Mouse (Mus musculus): ENCODE data around the gene Gm39115. TPM values are rescaled to one million over a fixed set of nuclear protein-coding genes. Genes with fewer than 3 reads are reported as not detected.

Gene Gm39115
- total and polyA plus RNA-seq, 3 experiments: not detected

- TF ChIP-seq POLR2A (IDR thresholded peaks at IDR 0.05; ENCODE audit: insufficient read depth, low read depth, low read length) (no peak), EP300 (IDR thresholded peaks at IDR 0.05; ENCODE audit: insufficient read depth, low read depth, low read length) (peak; percentile 94)
These were observed 38.1 kb downstream of the Gm39115 start for GRCm38 (mm10) chr7:142097776-142098175.

GRCm38 (mm10) chr7:142096701-142097100, 39.1 kb downstream of the Gm39115 start:
- Histone ChIP-seq H3K9ac (ENCODE audit: low read depth, low read length) (no peak overlapping the region), H3K79me2 (replicated peaks; ENCODE audit: control insufficient read depth, insufficient read depth, low read length) (no peaks in the 10 kb centered on the region), H3K36me3 (ENCODE audit: control insufficient read depth, insufficient read depth, low read length) (no peaks in the 10 kb centered on the region), H3K4me1 (ENCODE audit: control insufficient read depth, insufficient read depth, low read length) (peaks cover 19% of the 10 kb centered on the region), H3K4me3 (no peak overlapping the region), H3K27ac (no peak overlapping the region), H3K27me3 (ENCODE audit: control insufficient read depth, insufficient read depth, low read length) (no peaks in the 10 kb centered on the region)
- no peak for TF ChIP-seq EP300 (IDR thresholded peaks at IDR 0.05; ENCODE audit: insufficient read depth, low read depth, low read length)
- no peak for TF ChIP-seq POLR2A (IDR thresholded peaks at IDR 0.05; ENCODE audit: insufficient read depth, low read depth, low read length)
- TF ChIP-seq CTCF (IDR thresholded peaks at IDR 0.05): no peak
- intact Hi-C loops (cut with DNase I): loop anchor here (1.0 to 5.0 kb wide), 4 partner anchors 25 to 149 kb away; partner anchors contain the start of genes Brsk2 and Mob2
- DNase-seq: no peak
- WGBS: 67% methylated on average over 4 of the region's 4 CpGs

More at GRCm38 (mm10) chr7:142097776-142098175, 38.1 kb downstream of the Gm39115 start:
- H3K27me3 ChIP-seq (ENCODE audit: control insufficient read depth, insufficient read depth, low read length): no peaks in the 10 kb centered on the region
- H3K4me3 ChIP-seq: no peak overlapping the region
- peak; percentile 83 to 86 for DNase-seq
- peaks cover 12% of the 10 kb centered on the region for H3K4me1 ChIP-seq (ENCODE audit: control insufficient read depth, insufficient read depth, low read length)
- intact Hi-C loops (cut with DNase I): loop anchor here (1.0 to 5.0 kb wide), 4 partner anchors 26 to 150 kb away; partner anchors contain the start of genes Brsk2 and Mob2
- no peak overlapping the region for H3K9ac ChIP-seq (ENCODE audit: low read depth, low read length)
- no peak overlapping the region for H3K27ac ChIP-seq
- 6% methylated on average over 9 of the region's 9 CpGs for WGBS
- H3K79me2 ChIP-seq (replicated peaks; ENCODE audit: control insufficient read depth, insufficient read depth, low read length): no peaks in the 10 kb centered on the region
- H3K36me3 ChIP-seq (ENCODE audit: control insufficient read depth, insufficient read depth, low read length): no peaks in the 10 kb centered on the region

- Histone ChIP-seq H3K27ac (peak within 1 kb of the TSS; percentile 98), H3K4me1 (ENCODE audit: control insufficient read depth, insufficient read depth, low read length) (peaks cover 21% of the 10 kb centered on the region), H3K4me3 (peak within 1 kb of the TSS; percentile 98), H3K79me2 (replicated peaks; ENCODE audit: control insufficient read depth, insufficient read depth, low read length) (no peaks in the 10 kb centered on the region), H3K27me3 (ENCODE audit: control insufficient read depth, insufficient read depth, low read length) (no peaks in the 10 kb centered on the region), H3K9ac (ENCODE audit: low read depth, low read length) (peak within 1 kb of the TSS; percentile 99), H3K36me3 (ENCODE audit: control insufficient read depth, insufficient read depth, low read length) (no peaks in the 10 kb centered on the region)
- 2% methylated on average over 57 of the region's 63 CpGs for WGBS
- peak; percentile 96 for DNase-seq
- intact Hi-C loops (cut with DNase I): loop anchor here (5.0 kb wide), 2 partner anchors 33 to 148 kb away; partner anchors contain the start of genes Brsk2 and Mob2
- TF ChIP-seq CTCF (IDR thresholded peaks at IDR 0.05) (peak; percentile 49; the same call in 1 of the 2 replicates), POLR2A (IDR thresholded peaks at IDR 0.05; ENCODE audit: insufficient read depth, low read depth, low read length) (no peak)
These were observed 40.5 kb downstream of the Gm39115 start, which contains the start of gene Dusp8 for GRCm38 (mm10) chr7:142095183-142095931. TSS of gene Dusp8 (minus strand) at chr7:142095843.

- under 1% methylated on average over 89 of the region's 89 CpGs for WGBS
- Histone ChIP-seq H3K36me3 (ENCODE audit: control insufficient read depth, insufficient read depth, low read length) (no peaks in the 10 kb centered on the region), H3K27me3 (ENCODE audit: control insufficient read depth, insufficient read depth, low read length) (no peaks in the 10 kb centered on the region), H3K9ac (ENCODE audit: low read depth, low read length) (peak overlapping the region; percentile 99), H3K4me3 (peak overlapping the region; percentile 98), H3K4me1 (ENCODE audit: control insufficient read depth, insufficient read depth, low read length) (peaks cover 22% of the 10 kb centered on the region), H3K79me2 (replicated peaks; ENCODE audit: control insufficient read depth, insufficient read depth, low read length) (no peaks in the 10 kb centered on the region), H3K27ac (peak overlapping the region; percentile 98)
- TF ChIP-seq POLR2A (IDR thresholded peaks at IDR 0.05; ENCODE audit: insufficient read depth, low read depth, low read length) (no peak), CTCF (IDR thresholded peaks at IDR 0.05) (no peak), EP300 (IDR thresholded peaks at IDR 0.05; ENCODE audit: insufficient read depth, low read depth, low read length) (no peak)
- intact Hi-C loops (cut with DNase I): loop anchor here (5.0 kb wide), 2 partner anchors 32 to 147 kb away; partner anchors contain the start of genes Brsk2 and Mob2
- peak; percentile 55 to 70 for DNase-seq
These were observed 41.3 kb downstream of the Gm39115 start for GRCm38 (mm10) chr7:142094301-142095143.

GRCm38 (mm10) chr7:142093696-142094240, 42.1 kb downstream of the Gm39115 start:
- no peak for TF ChIP-seq CTCF (IDR thresholded peaks at IDR 0.05)
- no peak for TF ChIP-seq EP300 (IDR thresholded peaks at IDR 0.05; ENCODE audit: insufficient read depth, low read depth, low read length)
- no peak for TF ChIP-seq POLR2A (IDR thresholded peaks at IDR 0.05; ENCODE audit: insufficient read depth, low read depth, low read length)
- peaks cover 22% of the 10 kb centered on the region for H3K4me1 ChIP-seq (ENCODE audit: control insufficient read depth, insufficient read depth, low read length)
- no peaks in the 10 kb centered on the region for H3K79me2 ChIP-seq (replicated peaks; ENCODE audit: control insufficient read depth, insufficient read depth, low read length)
- H3K36me3 ChIP-seq (ENCODE audit: control insufficient read depth, insufficient read depth, low read length): no peaks in the 10 kb centered on the region
- no peak for DNase-seq
- H3K4me3 ChIP-seq: peak overlapping the region; percentile 98
- no peaks in the 10 kb centered on the region for H3K27me3 ChIP-seq (ENCODE audit: control insufficient read depth, insufficient read depth, low read length)
- 28% methylated on average over 6 of the region's 6 CpGs for WGBS
- H3K9ac ChIP-seq (ENCODE audit: low read depth, low read length): peak overlapping the region; percentile 99
- intact Hi-C loops (cut with DNase I): no loop called here
- H3K27ac ChIP-seq: peak overlapping the region; percentile 98

All from heart, adult 2 months (tissue).